Mouse (Mus musculus) E14TG2a.4 (cell line): Measurements from ENCODE around the gene 9130213A22Rik.
A peak's percentile ranks its signal among the peaks of the same experiment; 100 is the strongest.

Experiments used
- H3K27me3 ChIP-seq: 2 replicates; pipeline ENCODE4 v1.6.1; 2014; ENCODE audit warnings: low read length, control low read depth; ENCODE audit not compliant: insufficient read depth
- H3K36me3 ChIP-seq: 2 replicates; pipeline ENCODE4 v1.6.1; 2014; ENCODE audit warnings: low read length, control low read depth; ENCODE audit not compliant: insufficient read depth
- H3K4me1 ChIP-seq: replicated peaks from 2 replicates; pipeline ENCODE4 v1.6.1; 2014; ENCODE audit warnings: low read depth, low read length, control low read depth
- H3K4me3 ChIP-seq: replicated peaks from 2 replicates; pipeline ENCODE4 v1.5.1; 2014; ENCODE audit warnings: mild to moderate bottlenecking, low read length
- H3K9me3 ChIP-seq: 2 replicates; pipeline ENCODE4 v1.6.1; 2014; ENCODE audit warnings: low read length, control low read depth
- CTCF ChIP-seq: conservative IDR thresholded peaks from 2 replicates; pipeline ENCODE4 v1.5.1; 2014; ENCODE audit warnings: low read length
- NANOG ChIP-seq: IDR thresholded peaks from 2 replicates; pipeline ENCODE4 v1.6.1; 2014; ENCODE audit warnings: borderline replicate concordance, low read length, mixed read lengths
- POU5F1 ChIP-seq: IDR thresholded peaks from 2 replicates; pipeline ENCODE4 v1.6.1; 2014; ENCODE audit warnings: low read length, borderline replicate concordance

Gene 9130213A22Rik

DNA sequence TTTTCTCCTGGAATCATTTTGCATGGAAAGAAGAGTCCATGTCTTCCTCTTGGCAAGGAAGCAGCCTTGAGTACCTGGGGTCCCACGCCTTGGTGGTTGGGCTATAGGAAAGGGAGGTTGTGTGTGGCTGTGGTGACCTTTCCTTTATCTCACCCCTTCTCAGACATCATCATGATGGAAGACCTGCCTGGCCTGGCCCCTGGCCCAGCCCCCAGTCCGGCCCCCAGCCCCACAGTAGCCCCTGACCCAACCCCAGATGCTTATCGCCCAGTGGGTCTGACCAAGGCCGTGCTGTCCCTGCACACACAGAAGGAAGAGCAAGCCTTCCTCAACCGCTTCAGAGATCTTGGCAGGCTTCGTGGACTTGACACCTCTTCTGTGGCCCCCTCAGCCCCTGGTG lies 17.2 kb downstream of the 9130213A22Rik start:
- no peak overlapping the region for H3K4me3 ChIP-seq
- TF ChIP-seq POU5F1, result no peak
- no peak for TF ChIP-seq CTCF
- no peak for TF ChIP-seq NANOG
- H3K4me1 ChIP-seq, result peaks cover 46% of the 10 kb centered on the region
- no peaks in the 10 kb centered on the region for H3K9me3 ChIP-seq
- peaks cover 92% of the 10 kb centered on the region for H3K36me3 ChIP-seq
- no peaks in the 10 kb centered on the region for H3K27me3 ChIP-seq

DNA sequence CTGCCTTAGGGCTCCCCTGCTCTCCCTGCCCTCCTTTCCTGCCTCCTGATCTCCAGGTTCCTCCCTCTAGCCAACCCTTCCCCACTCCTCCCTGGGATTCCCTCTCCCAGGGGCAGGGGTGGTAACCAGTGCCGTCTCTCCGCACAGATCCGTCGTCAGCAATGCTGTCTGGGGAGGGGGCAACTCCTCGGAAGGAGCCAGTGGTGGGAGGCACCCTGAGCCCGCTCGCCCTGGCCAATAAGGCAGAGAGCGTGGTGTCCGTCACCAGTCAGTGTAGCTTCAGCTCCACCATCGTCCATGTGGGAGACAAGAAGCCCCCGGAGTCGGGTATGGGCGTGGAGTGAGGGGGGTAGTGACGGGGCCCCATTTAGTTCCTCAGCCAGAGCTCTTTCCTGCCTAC lies 17.9 kb downstream of the 9130213A22Rik start:
- Histone ChIP-seq H3K4me3 (no peak overlapping the region), H3K36me3 (peaks cover 90% of the 10 kb centered on the region), H3K9me3 (no peaks in the 10 kb centered on the region), H3K4me1 (peaks cover 47% of the 10 kb centered on the region), H3K27me3 (no peaks in the 10 kb centered on the region)
- TF ChIP-seq NANOG (no peak), POU5F1 (no peak), CTCF (no peak)

DNA sequence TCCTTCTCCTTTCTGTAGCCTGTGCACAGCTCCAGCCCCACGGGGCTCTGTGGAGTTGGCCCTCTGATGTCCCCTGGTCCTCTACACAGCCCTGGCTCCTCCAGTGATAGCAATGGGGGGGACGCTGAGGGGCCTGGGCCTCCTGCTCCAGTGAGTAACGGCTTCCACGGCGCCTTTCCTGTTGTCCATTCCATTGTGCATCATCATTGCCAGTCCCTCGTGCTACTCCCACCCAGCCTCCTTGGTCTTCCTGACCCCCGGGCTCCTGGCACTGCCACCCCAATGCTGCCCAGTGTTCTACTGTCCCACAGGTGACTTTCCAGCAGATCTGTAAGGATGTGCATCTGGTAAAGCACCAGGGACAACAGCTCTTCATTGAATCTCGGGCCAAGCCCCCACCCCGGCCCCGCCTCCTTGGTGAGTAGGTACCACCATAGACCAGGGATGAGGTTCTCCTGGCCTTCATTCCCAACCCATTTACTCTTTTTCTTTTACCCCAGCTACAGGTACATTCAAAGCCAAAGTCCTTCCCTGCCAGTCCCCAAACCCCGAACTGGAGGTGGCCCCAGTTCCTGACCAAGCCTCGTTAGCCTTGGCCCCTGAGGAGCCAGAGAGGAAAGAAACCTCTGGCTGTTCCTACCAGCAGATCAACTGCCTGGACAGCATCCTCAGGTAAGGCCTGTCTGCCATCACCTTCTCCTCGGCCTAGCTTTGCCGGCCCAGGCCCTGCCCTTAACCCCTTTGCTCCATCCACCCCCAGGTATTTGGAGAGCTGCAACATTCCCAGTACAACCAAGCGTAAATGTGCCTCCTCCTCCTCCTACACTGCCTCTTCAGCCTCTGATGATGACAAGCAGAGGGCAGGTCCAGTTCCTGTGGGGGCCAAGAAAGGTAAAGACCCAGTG lies 18.6 kb downstream of the 9130213A22Rik start:
- H3K27me3 ChIP-seq, result no peaks in the 10 kb centered on the region
- no peaks in the 10 kb centered on the region for H3K9me3 ChIP-seq
- H3K36me3 ChIP-seq, result peaks cover 83% of the 10 kb centered on the region
- H3K4me1 ChIP-seq, result peaks cover 46% of the 10 kb centered on the region
- H3K4me3 ChIP-seq, result no peak overlapping the region
- TF ChIP-seq CTCF (no peak), NANOG (no peak), POU5F1 (no peak)

DNA sequence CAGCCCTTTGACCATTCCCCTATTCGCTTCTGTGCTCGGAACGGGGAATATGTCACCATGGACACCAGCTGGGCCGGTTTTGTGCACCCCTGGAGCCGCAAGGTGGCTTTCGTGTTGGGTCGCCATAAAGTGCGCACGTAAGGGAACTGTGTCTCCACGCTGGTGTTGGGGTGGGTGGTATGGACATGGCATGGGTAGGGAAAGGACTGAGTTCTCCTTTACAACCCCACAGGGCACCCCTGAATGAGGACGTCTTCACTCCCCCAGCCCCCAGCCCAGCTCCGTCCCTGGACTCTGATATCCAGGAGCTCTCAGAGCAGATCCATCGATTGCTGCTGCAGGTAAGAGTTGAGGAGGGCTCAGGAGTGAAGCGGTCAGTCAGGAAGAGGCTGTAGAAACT lies 19.3 kb downstream of the 9130213A22Rik start:
- TF ChIP-seq NANOG, result no peak
- no peak for TF ChIP-seq CTCF
- TF ChIP-seq POU5F1, result no peak
- Histone ChIP-seq H3K4me1 (peaks cover 48% of the 10 kb centered on the region), H3K9me3 (no peaks in the 10 kb centered on the region), H3K36me3 (peaks cover 77% of the 10 kb centered on the region), H3K4me3 (no peak overlapping the region), H3K27me3 (no peaks in the 10 kb centered on the region)

DNA sequence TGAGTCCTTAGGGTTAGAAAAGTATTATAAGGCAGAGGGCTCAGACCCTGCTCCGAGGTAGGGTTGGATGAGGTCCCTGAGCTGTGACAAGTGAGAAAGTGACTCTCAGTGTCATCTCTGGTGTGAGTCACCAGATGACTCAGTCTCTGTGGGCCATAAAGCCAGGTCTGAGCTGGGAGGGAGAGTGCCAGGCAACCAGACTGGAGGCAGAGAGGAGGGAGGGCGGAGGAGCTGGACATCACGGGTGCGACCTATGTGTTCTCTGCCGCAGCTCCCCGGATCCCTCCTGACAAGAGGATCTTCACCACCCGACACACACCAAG lies 20.0 kb downstream of the 9130213A22Rik start:
- H3K4me1 ChIP-seq, result peaks cover 53% of the 10 kb centered on the region
- H3K27me3 ChIP-seq, result no peaks in the 10 kb centered on the region
- H3K4me3 ChIP-seq, result no peak overlapping the region
- H3K9me3 ChIP-seq, result no peaks in the 10 kb centered on the region
- H3K36me3 ChIP-seq, result peaks cover 69% of the 10 kb centered on the region
- no peak for TF ChIP-seq POU5F1

DNA sequence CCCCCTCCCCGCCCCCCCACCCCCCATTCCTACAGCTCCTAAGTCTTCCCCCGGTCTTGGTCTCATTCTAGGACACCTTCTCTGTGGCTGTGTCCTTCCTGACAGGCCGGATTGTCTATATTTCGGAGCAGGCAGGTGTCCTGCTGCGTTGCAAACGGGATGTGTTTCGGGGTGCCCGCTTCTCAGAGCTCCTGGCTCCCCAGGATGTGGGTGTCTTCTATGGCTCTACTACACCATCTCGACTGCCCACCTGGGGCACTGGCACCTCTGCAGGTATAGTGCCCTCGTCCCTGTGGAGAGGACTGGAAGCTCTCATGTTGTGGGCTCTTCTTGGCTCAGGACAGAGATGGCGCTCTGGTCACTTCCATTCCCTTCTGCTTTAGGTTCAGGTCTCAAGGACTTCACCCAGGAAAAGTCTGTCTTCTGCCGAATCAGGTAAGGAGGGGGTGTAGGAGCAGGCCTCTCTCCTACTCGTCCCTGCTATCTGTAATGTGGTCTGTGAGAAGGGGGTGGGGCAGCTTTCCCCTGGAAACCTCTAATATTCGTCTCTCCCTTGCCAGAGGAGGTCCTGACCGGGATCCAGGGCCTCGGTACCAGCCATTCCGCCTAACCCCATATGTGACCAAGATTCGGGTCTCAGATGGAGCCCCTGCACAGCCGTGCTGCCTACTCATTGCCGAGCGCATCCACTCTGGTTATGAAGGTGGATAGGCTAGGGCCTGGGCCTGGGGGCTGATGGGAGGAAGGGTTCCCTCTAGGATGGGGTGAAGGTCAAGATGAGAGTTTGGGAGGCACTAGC lies 20.6 kb downstream of the 9130213A22Rik start:
- no peaks in the 10 kb centered on the region for H3K9me3 ChIP-seq
- no peaks in the 10 kb centered on the region for H3K27me3 ChIP-seq
- H3K36me3 ChIP-seq, result peaks cover 64% of the 10 kb centered on the region
- H3K4me3 ChIP-seq, result no peak overlapping the region
- H3K4me1 ChIP-seq, result peaks cover 53% of the 10 kb centered on the region
- TF ChIP-seq POU5F1 (no peak), NANOG (no peak), CTCF (no peak)

DNA sequence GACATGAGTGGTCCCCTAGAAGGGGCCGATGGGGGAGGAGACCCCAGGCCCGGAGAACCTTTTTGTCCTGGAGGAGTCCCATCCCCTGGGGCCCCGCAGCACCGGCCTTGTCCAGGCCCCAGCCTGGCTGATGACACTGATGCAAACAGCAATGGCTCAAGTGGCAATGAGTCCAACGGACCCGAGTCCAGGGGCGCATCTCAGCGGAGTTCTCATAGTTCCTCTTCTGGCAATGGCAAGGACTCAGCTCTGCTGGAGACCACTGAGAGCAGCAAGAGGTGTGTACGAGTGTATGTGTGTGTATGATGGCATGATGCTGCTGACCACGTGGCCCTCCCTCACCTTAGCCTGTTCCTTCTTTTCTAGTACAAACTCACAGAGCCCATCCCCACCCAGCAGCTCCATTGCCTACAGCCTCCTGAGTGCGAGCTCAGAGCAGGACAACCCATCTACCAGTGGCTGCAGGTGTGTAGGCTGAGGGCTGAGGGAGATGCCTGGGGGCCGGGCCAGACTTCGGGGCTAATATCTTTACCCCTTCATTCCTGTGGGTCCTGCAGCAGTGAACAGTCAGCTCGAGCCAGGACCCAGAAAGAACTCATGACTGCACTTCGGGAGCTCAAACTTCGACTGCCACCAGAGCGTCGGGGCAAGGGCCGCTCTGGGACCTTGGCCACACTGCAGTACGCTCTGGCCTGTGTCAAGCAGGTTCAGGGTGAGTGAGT lies 21.6 kb downstream of the 9130213A22Rik start:
- no peak for TF ChIP-seq CTCF
- no peak for TF ChIP-seq POU5F1
- no peak for TF ChIP-seq NANOG
- Histone ChIP-seq H3K9me3 (no peaks in the 10 kb centered on the region), H3K4me3 (peak overlapping the region; percentile 87)

DNA sequence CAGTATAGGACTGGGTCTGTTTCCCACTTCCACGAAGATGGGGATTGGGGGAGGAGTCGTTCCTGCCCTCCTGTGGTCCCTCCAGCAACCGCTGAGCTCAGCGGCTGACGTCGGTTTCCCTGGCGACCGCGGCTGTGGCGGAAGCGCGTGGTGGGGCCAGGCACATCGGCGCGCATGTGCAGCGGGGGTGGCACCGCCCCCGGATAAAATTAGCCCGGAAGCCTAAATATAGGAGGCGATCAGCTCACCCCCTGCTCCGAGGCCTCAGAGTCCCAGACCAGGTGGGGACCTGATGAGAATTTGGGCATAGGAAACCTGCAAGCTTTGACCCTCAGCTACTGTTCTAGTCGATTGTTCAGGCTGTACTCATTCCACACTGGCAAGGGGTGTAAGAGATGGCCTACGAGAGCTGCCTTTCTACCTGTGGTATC lies 22.5 kb downstream of the 9130213A22Rik start:
- Histone ChIP-seq H3K4me3 (peak overlapping the region; percentile 87), H3K4me1 (peaks cover 62% of the 10 kb centered on the region), H3K36me3 (peaks cover 46% of the 10 kb centered on the region), H3K27me3 (no peaks in the 10 kb centered on the region), H3K9me3 (no peaks in the 10 kb centered on the region)
- TF ChIP-seq CTCF, result no peak
- TF ChIP-seq NANOG, result no peak
- no peak for TF ChIP-seq POU5F1

More for the DNA sequence above, 21.6 kb downstream of the 9130213A22Rik start:
- peaks cover 55% of the 10 kb centered on the region for H3K36me3 ChIP-seq
- peaks cover 56% of the 10 kb centered on the region for H3K4me1 ChIP-seq
- no peaks in the 10 kb centered on the region for H3K27me3 ChIP-seq
